Mouse (Mus musculus) hindbrain, embryonic 16.5 days (tissue): ENCODE data around the gene Ccl27a. TPM values are rescaled to one million over a fixed set of nuclear protein-coding genes. Genes with fewer than 3 reads are reported as not detected.
"Not testable (repeated sequence)": the region's sequence is repeated elsewhere in the genome, so short reads cannot be mapped to it uniquely, and the experiment has no call there.

Experiments
- ATAC-seq: fragments of 200-750 bp; cut with Nextera tagmentation; 2 replicates; pipeline ENCODE4 v1.8.0; 2017; ENCODE audit warnings: moderate TSS enrichment, moderate library complexity
- H3K27ac ChIP-seq: fragments of 300-500 bp; sonication (generic); 2 replicates; pipeline ENCODE4 v1.5.1; 2014; ENCODE audit warnings: low read depth, mild to moderate bottlenecking, control low read depth, low read length, moderate library complexity
- H3K27me3 ChIP-seq: fragments of 300-500 bp; sonication (generic); replicated peaks from 2 replicates; pipeline ENCODE4 v1.6.1; 2014; ENCODE audit warnings: low read length; ENCODE audit not compliant: control insufficient read depth, insufficient read depth
- H3K36me3 ChIP-seq: fragments of 300-500 bp; sonication (generic); 2 replicates; pipeline ENCODE4 v1.6.1; 2014; ENCODE audit warnings: mild to moderate bottlenecking, low read length, moderate library complexity, mixed read lengths; ENCODE audit not compliant: control insufficient read depth, insufficient read depth
- H3K4me1 ChIP-seq: fragments of 300-500 bp; sonication (generic); 2 replicates; pipeline ENCODE4 v1.6.1; 2014; ENCODE audit warnings: low read depth, low read length; ENCODE audit not compliant: control insufficient read depth, insufficient read depth
- H3K4me2 ChIP-seq: fragments of 300-500 bp; sonication (generic); 2 replicates; pipeline ENCODE4 v1.6.1; 2014; ENCODE audit warnings: mild to moderate bottlenecking, low read length, control low read depth, moderate library complexity
- H3K4me3 ChIP-seq: fragments of 300-500 bp; sonication (generic); 2 replicates; pipeline ENCODE4 v1.5.1; 2014; ENCODE audit warnings: mild to moderate bottlenecking, low read length, control low read depth, moderate library complexity
- H3K9ac ChIP-seq: fragments of 300-500 bp; sonication (generic); 2 replicates; pipeline ENCODE4 v1.6.1; 2014; ENCODE audit warnings: low read depth, mild to moderate bottlenecking, control low read depth, low read length, moderate library complexity
- H3K9me3 ChIP-seq: fragments of 300-500 bp; sonication (generic); 2 replicates; pipeline ENCODE4 v1.6.1; 2014; ENCODE audit warnings: mild to moderate bottlenecking, low read length, moderate library complexity; ENCODE audit not compliant: control insufficient read depth
- WGBS: fragments of 180-500 bp; shearing (Covaris S2); extraction: QIAGEN DNeasy Blood & Tissue Kit; methylation state at CpG from one replicate; pipeline ENCODE4 v1.1.7; 2014; 5-methylcytosine and 5-hydroxymethylcytosine counted together
- polyA plus RNA-seq: library from polyadenylated mRNA; unstranded; fragments of >200 nt; fragmentation: Nextera tagmentation; extraction: Ambion mirVana; gene quantifications from 2 replicates; pipeline ENCODE4 v1.2.1, GENCODE M21; 2015

Ccl27a gene
- polyA plus RNA-seq, 1 experiment from 2014 or later = 276 TPM

DNA sequence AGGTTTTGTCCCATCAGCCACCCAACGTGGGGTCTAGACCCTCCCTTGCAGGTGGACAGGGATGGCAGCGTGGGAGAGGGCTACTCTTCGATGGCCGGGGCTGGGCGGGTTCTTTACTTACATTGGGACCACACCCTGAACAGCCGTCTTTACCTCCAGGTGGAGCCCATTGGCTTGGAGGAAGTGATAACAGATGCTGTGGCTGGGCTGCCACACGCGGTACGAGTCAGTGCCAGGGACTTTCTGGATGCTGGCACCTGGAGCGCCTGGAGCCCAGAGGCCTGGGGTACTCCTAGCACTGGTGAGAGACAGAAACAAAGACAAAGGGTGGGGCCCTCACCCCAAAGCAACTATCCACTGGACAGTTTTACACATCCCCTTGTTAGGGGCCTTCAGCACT is 6.7 kb downstream of the Ccl27a start:
- H3K36me3 ChIP-seq, H3K9me3 ChIP-seq, H3K4me3 ChIP-seq, H3K9ac ChIP-seq, H3K4me2 ChIP-seq, H3K4me1 ChIP-seq, ATAC-seq, H3K27ac ChIP-seq, H3K27me3 ChIP-seq: not testable (repeated sequence)
- 85% methylated on average over 10 of the region's 10 CpGs for WGBS

DNA sequence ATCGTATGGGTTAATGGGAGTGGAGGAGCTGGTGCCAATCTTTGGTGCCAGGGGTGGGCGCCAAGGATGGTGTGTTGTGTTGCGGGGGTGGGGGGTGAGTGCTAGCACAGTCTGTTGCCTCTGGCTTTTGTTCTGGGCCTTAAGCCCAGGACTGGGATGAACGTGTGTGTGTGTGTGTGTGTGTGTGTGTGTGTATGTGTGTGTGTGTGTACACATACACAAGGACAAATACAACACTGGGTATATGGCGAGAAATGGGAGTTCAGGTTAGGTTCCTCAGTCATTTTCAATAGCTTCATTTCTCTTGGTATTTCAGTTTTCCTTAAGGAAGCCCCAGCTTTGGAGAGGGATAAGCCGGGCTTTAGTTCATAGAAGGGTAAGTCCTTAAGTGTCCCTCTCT is 10.9 kb downstream of the Ccl27a start:
- not testable (repeated sequence) for H3K4me2 ChIP-seq, H3K27ac ChIP-seq, H3K27me3 ChIP-seq, H3K9ac ChIP-seq, H3K9me3 ChIP-seq, H3K36me3 ChIP-seq, ATAC-seq, H3K4me3 ChIP-seq
- H3K4me1 ChIP-seq = peaks cover 28% of the 10 kb centered on the region
- 78% methylated on average over 4 of the region's 6 CpGs for WGBS

DNA sequence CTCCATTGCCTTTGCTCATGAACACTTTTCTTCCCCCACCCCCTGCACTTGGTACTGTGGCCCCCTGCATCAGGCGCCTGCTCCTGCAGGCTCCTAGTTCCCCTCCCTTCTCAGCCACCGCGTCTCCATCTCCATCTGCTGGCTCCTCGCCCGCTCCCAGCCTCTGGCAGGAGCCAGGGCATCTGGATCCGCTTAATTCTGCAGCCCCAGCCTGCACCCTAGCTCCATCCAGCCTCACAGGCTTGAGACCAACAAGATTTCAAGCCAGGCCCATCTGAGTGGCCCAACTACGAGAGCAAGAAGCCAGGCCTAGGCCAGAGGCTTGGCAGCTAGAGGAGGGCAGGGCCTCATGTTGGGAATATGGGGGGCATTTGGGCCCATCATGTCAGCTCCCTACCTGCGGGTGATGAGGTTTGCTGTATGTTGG is 11.3 kb downstream of the Ccl27a start:
- ATAC-seq = peak; percentile 48; the same call in 1 of the 2 replicates
- not testable (repeated sequence) for H3K36me3 ChIP-seq, H3K4me3 ChIP-seq, H3K9me3 ChIP-seq, H3K4me2 ChIP-seq, H3K27me3 ChIP-seq
- Histone ChIP-seq H3K9ac (peak overlapping the region; percentile 14; the same call in 1 of the 2 replicates), H3K4me1 (peaks cover 28% of the 10 kb centered on the region), H3K27ac (peak overlapping the region; percentile 54; the same call in 1 of the 2 replicates)
- 40% methylated on average over 8 of the region's 8 CpGs for WGBS

GRCm38 (mm10) chr4:41762099-41762687 is 11.9 kb downstream of the Ccl27a start:
- peak overlapping the region; percentile 13; the same call in 1 of the 2 replicates for H3K4me2 ChIP-seq
- no peak overlapping the region for H3K27ac ChIP-seq
- 47% methylated on average over 8 of the region's 8 CpGs for WGBS
- H3K4me1 ChIP-seq = peaks cover 28% of the 10 kb centered on the region
- peak; percentile 55 for ATAC-seq
- no peaks in the 10 kb centered on the region for H3K9me3 ChIP-seq
- H3K4me3 ChIP-seq = no peak overlapping the region
- H3K36me3 ChIP-seq = no peaks in the 10 kb centered on the region
- H3K27me3 ChIP-seq = no peaks in the 10 kb centered on the region
- H3K9ac ChIP-seq = no peak overlapping the region; the same call in 1 of the 2 replicates

DNA sequence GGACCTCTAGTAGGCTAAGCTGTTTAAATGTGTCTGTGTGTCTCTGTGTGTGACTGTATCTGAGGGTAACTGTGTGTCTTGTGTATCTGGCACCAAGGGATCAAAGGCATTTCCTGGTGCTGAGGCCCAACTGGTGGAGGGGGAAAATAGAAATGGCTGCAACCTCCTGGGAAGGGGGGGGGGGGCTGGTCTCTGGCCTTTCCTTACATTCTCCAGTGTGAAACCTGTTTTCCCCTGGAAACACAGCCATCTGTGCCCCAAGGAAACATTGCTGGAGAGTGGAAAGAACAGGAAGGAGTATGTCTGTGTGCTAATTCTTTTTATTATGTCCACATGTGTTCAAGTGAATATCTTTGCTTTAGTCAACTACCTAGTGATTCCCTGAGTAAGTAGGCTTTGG is 12.4 kb downstream of the Ccl27a start:
- no peaks in the 10 kb centered on the region for H3K9me3 ChIP-seq
- H3K27me3 ChIP-seq = no peaks in the 10 kb centered on the region
- no peaks in the 10 kb centered on the region for H3K36me3 ChIP-seq
- ATAC-seq = no peak
- no peak overlapping the region for H3K27ac ChIP-seq
- no peak overlapping the region for H3K4me3 ChIP-seq
- H3K4me2 ChIP-seq = peak overlapping the region; percentile 52
- no peak overlapping the region for H3K9ac ChIP-seq
- peaks cover 29% of the 10 kb centered on the region for H3K4me1 ChIP-seq

DNA sequence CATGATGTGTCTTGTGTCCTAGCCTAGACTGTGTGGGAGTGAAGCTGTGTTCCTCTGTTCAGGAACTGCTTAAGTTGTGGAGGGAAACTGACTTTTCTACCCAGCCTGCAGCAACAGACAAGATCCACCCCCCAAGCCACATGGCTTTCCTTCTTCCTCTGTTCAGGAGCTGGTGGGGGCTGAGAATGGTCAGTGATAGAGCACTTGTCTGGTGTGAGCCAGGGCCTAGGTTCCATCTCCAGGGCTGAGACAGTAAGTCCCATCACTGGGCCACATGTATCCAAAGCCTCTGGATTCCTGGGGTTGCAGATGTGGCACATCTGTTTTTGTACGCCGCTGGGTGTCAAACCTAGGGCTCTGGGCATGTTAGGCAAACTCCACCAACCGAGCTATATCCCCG is 13.1 kb downstream of the Ccl27a start:
- H3K27me3 ChIP-seq = no peaks in the 10 kb centered on the region
- H3K9ac ChIP-seq = peak overlapping the region; percentile 57
- H3K4me1 ChIP-seq = peaks cover 35% of the 10 kb centered on the region
- 0 out of 2 replicates have a peak, but pooled peaks have one; percentile 10 for ATAC-seq
- H3K36me3 ChIP-seq = no peaks in the 10 kb centered on the region
- no peaks in the 10 kb centered on the region for H3K9me3 ChIP-seq
- peak overlapping the region; percentile 57; the same call in 1 of the 2 replicates for H3K27ac ChIP-seq
- peak overlapping the region; percentile 34 for H3K4me3 ChIP-seq
- WGBS = 81% methylated on average over 4 of the region's 4 CpGs
- H3K4me2 ChIP-seq = peak overlapping the region; percentile 52

- Histone ChIP-seq H3K9me3 (no peaks in the 10 kb centered on the region), H3K27ac (peak overlapping the region; percentile 57; the same call in 1 of the 2 replicates), H3K27me3 (no peaks in the 10 kb centered on the region), H3K9ac (peak overlapping the region; percentile 57), H3K4me1 (peaks cover 35% of the 10 kb centered on the region), H3K36me3 (no peaks in the 10 kb centered on the region), H3K4me3 (peak overlapping the region; percentile 34), H3K4me2 (peak overlapping the region; percentile 52)
- ATAC-seq = peak; percentile 77
- WGBS = under 1% methylated on average over 15 of the region's 15 CpGs
These were observed 13.7 kb downstream of the Ccl27a start for GRCm38 (mm10) chr4:41760288-41760721.

DNA sequence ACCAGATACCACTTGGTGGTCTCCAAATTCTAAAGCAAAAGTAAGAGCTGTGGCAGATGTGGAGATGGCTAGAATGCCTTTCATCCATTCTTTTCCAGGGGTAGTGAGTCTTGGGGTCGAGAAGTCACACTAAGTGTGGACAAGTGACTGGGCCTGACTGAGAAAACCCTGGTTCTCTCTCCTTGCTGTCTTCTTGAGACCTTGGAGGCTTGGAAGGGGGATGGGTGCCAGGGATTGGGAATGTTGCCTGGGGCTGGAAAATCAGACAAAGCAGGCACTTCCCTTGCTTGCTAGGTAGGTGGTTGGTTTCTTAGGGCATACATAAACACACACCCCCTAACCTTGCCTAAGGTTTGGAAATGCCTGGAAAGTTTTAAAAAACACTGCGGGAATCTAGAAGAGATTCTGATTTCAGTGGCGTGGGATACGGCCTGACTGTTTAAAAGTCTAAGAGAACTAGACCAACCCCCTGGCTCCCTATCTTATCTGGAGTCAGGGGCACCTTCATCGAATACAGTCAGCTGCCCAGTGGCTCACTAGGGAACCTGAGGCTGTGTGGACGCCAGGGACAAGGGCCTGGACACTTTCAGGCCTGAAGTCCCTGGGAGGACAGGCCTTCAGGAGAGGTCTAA is 14.3 kb downstream of the Ccl27a start:
- 44% methylated on average over 6 of the region's 6 CpGs for WGBS
- Histone ChIP-seq H3K27ac (peak overlapping the region; percentile 57; the same call in 1 of the 2 replicates), H3K36me3 (no peaks in the 10 kb centered on the region), H3K4me3 (peak overlapping the region; percentile 34), H3K9ac (peak overlapping the region; percentile 57), H3K4me1 (peaks cover 36% of the 10 kb centered on the region), H3K4me2 (peak overlapping the region; percentile 52), H3K9me3 (no peaks in the 10 kb centered on the region), H3K27me3 (no peaks in the 10 kb centered on the region)
- no peak for ATAC-seq

DNA sequence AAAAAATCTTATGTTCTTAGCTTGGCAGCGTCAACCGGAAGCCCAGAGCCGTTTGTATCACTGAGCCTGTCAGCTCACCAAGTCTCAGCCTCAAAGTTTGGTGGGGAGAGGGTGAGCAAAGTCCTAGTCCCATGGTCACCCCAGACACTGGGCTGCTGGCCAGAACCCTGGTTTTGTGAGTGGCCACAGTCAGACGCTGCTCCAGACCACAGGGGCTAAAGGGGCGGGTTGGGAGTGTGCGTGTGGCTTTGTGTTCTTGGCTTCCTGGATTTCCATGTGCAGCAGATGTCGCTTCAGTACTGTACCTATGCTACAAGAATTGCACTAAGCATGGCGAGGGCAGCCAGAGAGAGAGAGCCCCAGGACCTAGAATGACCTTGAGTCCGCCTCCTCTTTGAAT is 14.8 kb downstream of the Ccl27a start:
- 78% methylated on average over 9 of the region's 9 CpGs for WGBS
- no peaks in the 10 kb centered on the region for H3K27me3 ChIP-seq
- no peak overlapping the region for H3K9ac ChIP-seq
- no peak overlapping the region for H3K4me2 ChIP-seq
- H3K4me1 ChIP-seq = peaks cover 38% of the 10 kb centered on the region
- H3K27ac ChIP-seq = no peak overlapping the region
- no peak overlapping the region for H3K4me3 ChIP-seq
- no peaks in the 10 kb centered on the region for H3K36me3 ChIP-seq
- ATAC-seq = no peak
- no peaks in the 10 kb centered on the region for H3K9me3 ChIP-seq
